Mouse (Mus musculus) C2C12 (cell line): ENCODE data around the gene Col13a1.

Experiments
- CTCF ChIP-seq: IDR thresholded peaks from one replicate; pipeline ENCODE4 v1.5.1; 2011; ENCODE audit not compliant: control insufficient read depth, insufficient read depth, insufficient read length
- MYOD1 ChIP-seq: IDR thresholded peaks from one replicate; pipeline ENCODE4 v1.6.1; 2011; ENCODE audit warnings: low read depth; ENCODE audit not compliant: control insufficient read depth, insufficient read length
- MYOG ChIP-seq: IDR thresholded peaks from one replicate; pipeline ENCODE4 v1.6.1; 2011; ENCODE audit not compliant: control insufficient read depth, insufficient read length; ENCODE audit errors: extremely low read depth

GRCm38 (mm10) chr10:61929901-61930300, 49.0 kb downstream of the Col13a1 start:
- TF ChIP-seq CTCF (no peak), MYOG (no peak), MYOD1 (no peak)
